Mouse (Mus musculus): Measurements from ENCODE around the gene Nxpe5. TPM values are rescaled to one million over a fixed set of nuclear protein-coding genes. Genes with fewer than 3 reads are reported as not detected.
A peak's percentile ranks its signal among the peaks of the same experiment; 100 is the strongest.

The Nxpe5 gene
- polyA plus RNA-seq, 1 experiment from 2014 or later, result not detected

DNA sequence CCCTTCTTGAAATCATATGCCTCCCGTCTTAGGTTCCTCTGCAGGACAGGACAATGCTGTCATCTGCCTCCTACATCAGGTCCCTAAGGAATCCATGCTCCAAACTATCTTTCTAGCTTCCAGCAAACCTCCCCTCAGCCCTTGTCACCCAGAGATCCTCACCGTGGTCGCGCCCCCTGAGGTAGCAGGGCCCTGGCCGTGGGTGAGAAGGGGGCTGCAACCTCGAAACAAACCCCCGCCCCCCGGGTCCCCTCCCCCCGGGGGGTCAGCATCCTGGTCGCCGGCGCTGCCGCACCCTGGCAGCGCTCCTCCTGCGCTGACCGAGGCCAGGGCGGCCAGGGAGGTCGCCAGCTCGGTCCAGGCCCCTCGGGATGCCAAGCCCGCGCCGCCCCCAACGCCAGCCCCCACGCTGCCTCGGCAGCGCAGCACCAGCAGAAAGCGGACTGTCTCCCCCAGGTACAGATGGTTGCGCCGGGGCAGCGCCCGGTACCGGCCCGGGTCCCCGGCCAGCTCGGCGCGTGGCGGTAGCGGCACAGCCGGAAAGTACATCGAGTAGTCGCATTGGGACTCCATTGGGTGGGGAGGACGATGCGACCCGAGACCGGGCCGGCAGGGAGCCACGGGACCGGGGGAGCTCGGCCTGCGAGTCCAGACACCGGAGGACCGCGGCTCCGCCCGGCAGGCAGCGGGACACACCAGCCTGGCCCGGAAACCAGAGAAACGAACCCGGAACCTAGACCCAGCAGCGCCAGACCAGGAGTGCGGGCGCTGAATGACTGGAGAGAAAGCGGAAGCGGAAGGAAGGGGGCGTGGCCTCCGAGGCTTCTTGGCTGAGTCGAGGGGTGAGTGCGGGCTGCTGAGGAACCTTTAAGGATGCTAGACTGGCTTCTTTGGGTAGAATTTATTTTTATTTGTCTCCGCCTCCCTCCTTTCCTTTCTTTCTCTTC is 37.8 kb downstream of the Nxpe5 start, which contains the start of gene BC037034:
Gene BC037034, minus strand, starts transcription at position 774 of the 947 bp plus-strand sequence.
- Histone ChIP-seq H3K36me3 (peaks cover 52% of the 10 kb centered on the region), H3K4me2 (peak within 1 kb of the TSS; percentile 92), H3K9me3 (no peaks in the 10 kb centered on the region), H3K4me1 (peaks cover 26% of the 10 kb centered on the region), H3K9ac (peak within 1 kb of the TSS; percentile 96), H3K4me3 (peak within 1 kb of the TSS; percentile 89), H3K27me3 (no peaks in the 10 kb centered on the region), H3K27ac (peak within 1 kb of the TSS; percentile 79)
- WGBS, result under 1% methylated on average over 64 of the region's 71 CpGs
- peak; percentile 81 for ATAC-seq (ENCODE audit: insufficient number of reproducible peaks, low FRiP score, low TSS enrichment, low read depth)

DNA sequence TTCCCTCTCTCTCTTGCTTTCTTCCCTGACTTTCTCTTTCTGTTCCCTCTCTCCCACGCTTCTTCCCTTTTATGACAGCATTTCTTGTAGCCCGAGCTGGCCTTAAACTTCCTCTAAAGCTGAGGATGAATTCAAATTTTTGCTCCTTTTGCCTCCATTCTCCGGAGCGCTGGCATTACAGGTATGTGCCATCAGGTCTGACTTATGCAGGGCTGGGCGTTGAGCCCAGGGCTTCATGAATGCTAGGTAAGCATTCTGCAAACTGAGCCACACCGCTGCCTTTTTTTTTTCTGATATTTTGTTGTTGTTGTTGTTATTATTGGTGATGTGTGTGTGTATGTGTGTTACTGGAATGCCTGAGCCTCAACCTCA is 38.5 kb downstream of the Nxpe5 start:
- peaks cover 26% of the 10 kb centered on the region for H3K4me1 ChIP-seq
- peak overlapping the region; percentile 92 for H3K4me2 ChIP-seq
- H3K9ac ChIP-seq, result peak overlapping the region; percentile 96
- 10% methylated on average over 6 of the region's 6 CpGs for WGBS
- H3K27ac ChIP-seq, result peak overlapping the region; percentile 79
- peaks cover 45% of the 10 kb centered on the region for H3K36me3 ChIP-seq
- no peaks in the 10 kb centered on the region for H3K27me3 ChIP-seq
- peak overlapping the region; percentile 89 for H3K4me3 ChIP-seq
- ATAC-seq (ENCODE audit: insufficient number of reproducible peaks, low FRiP score, low TSS enrichment, low read depth), result no peak
- no peaks in the 10 kb centered on the region for H3K9me3 ChIP-seq

DNA sequence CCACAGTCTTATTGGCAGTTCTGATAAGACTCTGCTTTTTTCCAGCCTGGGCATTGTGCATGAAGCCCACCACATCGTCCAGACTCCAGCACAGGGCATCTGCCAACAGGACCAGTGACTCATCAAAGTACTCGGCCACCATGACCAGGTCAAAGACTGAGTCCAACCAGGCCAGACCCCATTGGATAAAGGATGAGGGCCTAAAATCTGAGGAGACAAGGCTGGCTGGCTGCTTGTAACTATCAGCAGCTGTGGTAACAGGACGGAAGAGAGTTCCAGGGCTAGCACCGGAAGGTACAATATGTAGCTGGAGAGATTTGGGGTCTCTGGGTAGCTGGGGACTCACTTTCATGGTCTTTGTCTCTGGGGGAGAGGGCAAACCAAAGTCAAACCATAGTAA is 40.0 kb downstream of the Nxpe5 start:
- Histone ChIP-seq H3K9ac (no peak overlapping the region), H3K9me3 (no peaks in the 10 kb centered on the region), H3K27ac (no peak overlapping the region), H3K4me2 (no peak overlapping the region), H3K4me1 (peaks cover 21% of the 10 kb centered on the region), H3K4me3 (no peak overlapping the region), H3K27me3 (no peaks in the 10 kb centered on the region), H3K36me3 (peaks cover 30% of the 10 kb centered on the region)
- ATAC-seq (ENCODE audit: insufficient number of reproducible peaks, low FRiP score, low TSS enrichment, low read depth), result no peak
- WGBS, result 93% methylated on average over 4 of the region's 4 CpGs

DNA sequence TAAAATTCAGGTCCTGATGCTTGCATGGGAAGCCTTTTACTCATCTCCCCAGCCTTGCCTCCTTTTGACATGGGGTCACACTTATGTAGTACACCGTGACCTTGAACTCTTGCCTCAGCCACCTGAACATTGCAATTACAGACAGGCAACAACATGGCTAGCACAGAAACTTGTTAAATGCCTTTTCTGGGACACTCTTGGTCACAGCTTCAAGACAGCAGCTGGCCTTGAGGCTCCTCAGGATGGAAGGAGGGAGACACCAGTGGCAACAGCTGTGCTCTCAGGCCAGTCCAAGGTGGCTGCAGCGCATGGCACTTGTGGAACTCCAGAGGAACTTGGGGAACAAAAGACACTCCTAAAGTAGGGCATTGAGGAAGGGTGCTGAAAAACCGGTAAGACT is 41.4 kb downstream of the Nxpe5 start:
- Histone ChIP-seq H3K4me1 (peaks cover 25% of the 10 kb centered on the region), H3K27ac (no peak overlapping the region), H3K36me3 (peaks cover 17% of the 10 kb centered on the region), H3K9me3 (no peaks in the 10 kb centered on the region), H3K9ac (no peak overlapping the region), H3K4me3 (no peak overlapping the region), H3K27me3 (no peaks in the 10 kb centered on the region), H3K4me2 (no peak overlapping the region)
- 85% methylated on average over 3 of the region's 3 CpGs for WGBS
- no peak for ATAC-seq (ENCODE audit: insufficient number of reproducible peaks, low FRiP score, low TSS enrichment, low read depth)

DNA sequence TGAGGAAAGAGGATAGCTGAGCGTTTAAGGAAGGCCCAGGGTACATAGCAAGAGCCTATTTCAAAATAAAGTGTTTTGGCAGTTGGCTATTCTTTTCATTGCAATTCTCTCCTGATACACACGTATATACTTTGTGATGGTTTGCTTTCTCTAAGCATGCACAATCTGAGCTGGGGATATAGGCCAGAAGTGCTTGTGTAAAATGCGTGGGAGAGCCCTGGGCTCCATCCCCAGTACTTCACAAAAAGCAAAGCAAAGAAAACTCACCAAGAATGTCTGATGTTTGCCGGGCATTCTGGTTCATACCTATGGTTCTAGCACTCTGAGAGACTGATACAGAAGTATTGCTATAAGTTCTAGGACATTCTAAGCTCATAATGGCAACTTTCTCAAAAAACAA is 43.3 kb downstream of the Nxpe5 start:
- Histone ChIP-seq H3K4me1 (peaks cover 25% of the 10 kb centered on the region), H3K27me3 (no peaks in the 10 kb centered on the region), H3K4me3 (no peak overlapping the region), H3K27ac (no peak overlapping the region), H3K36me3 (peaks cover 13% of the 10 kb centered on the region), H3K9me3 (no peaks in the 10 kb centered on the region), H3K9ac (no peak overlapping the region), H3K4me2 (no peak overlapping the region)
- WGBS, result 69% methylated on average over 4 of the region's 4 CpGs
- no peak for ATAC-seq (ENCODE audit: insufficient number of reproducible peaks, low FRiP score, low TSS enrichment, low read depth)

DNA sequence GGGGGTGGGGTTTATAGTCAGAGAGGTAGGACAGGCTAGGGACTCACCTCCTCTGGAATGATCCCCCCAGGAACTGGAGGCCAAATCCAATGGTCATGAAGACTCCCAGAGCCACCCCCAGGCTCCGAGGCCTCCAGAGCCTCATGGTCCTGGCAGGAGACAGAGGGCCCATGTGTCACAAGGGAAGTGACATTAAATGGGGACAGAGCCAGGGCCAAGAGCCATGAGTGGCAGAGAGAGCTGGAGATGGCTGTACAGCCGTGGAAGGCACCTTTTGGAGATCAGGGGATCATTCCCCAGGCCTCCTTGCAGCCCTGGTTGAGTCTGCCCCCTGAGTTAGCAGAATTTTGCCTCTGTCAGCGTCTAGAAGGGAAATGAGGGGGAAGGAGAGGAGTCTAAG is 45.5 kb downstream of the Nxpe5 start:
- H3K27ac ChIP-seq, result no peak overlapping the region
- H3K9me3 ChIP-seq, result no peaks in the 10 kb centered on the region
- peaks cover 32% of the 10 kb centered on the region for H3K4me1 ChIP-seq
- ATAC-seq (ENCODE audit: insufficient number of reproducible peaks, low FRiP score, low TSS enrichment, low read depth), result no peak
- H3K4me2 ChIP-seq, result no peak overlapping the region
- no peak overlapping the region for H3K9ac ChIP-seq
- no peaks in the 10 kb centered on the region for H3K27me3 ChIP-seq
- H3K36me3 ChIP-seq, result peaks cover 10% of the 10 kb centered on the region; the same call in 1 of the 2 replicates
- no peak overlapping the region for H3K4me3 ChIP-seq
- WGBS, result 51% methylated on average over 3 of the region's 3 CpGs

DNA sequence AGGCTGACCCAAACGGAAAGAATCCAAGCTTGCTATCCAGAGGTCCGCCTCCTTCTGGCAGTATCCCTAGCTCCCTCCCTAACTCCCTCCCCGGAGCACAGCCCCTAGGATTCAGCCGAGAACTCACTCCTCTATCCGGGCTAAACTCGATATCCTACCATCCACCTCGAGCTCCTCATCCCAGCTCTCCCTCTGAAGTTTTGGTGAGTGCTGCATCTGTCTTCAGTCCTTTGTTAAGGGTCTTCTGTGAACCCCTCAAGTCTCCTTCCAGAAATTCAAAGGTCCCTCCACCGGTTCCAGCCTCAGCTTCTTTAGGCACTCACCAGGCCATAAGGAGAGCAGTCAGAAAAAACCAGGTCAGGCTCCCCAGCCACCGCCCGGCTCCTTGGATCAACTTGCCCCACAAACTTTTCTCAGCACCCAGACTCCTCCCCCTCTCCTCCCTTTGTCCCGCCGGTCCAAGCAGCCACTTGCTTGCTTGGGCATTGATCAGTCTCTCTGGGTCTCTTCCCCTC is 46.8 kb downstream of the Nxpe5 start, which contains the start of gene Gal3st4:
Gene Gal3st4, minus strand, starts transcription at position 432 of the 515 bp plus-strand sequence.
- peak within 1 kb of the TSS; percentile 42 for H3K4me2 ChIP-seq
- ATAC-seq (ENCODE audit: insufficient number of reproducible peaks, low FRiP score, low TSS enrichment, low read depth), result no peak; the same call in 1 of the 2 replicates
- 2% methylated on average over 12 of the region's 12 CpGs for WGBS
- H3K4me1 ChIP-seq, result peaks cover 38% of the 10 kb centered on the region
- no peaks in the 10 kb centered on the region for H3K27me3 ChIP-seq
- peak within 1 kb of the TSS; percentile 80 for H3K27ac ChIP-seq
- peaks cover 12% of the 10 kb centered on the region; the same call in 1 of the 2 replicates for H3K36me3 ChIP-seq
- no peaks in the 10 kb centered on the region for H3K9me3 ChIP-seq
- 0 out of 2 replicates have a peak within 1 kb of the TSS, but pooled peaks have one; percentile 7 for H3K9ac ChIP-seq
- peak within 1 kb of the TSS; percentile 27 for H3K4me3 ChIP-seq

DNA sequence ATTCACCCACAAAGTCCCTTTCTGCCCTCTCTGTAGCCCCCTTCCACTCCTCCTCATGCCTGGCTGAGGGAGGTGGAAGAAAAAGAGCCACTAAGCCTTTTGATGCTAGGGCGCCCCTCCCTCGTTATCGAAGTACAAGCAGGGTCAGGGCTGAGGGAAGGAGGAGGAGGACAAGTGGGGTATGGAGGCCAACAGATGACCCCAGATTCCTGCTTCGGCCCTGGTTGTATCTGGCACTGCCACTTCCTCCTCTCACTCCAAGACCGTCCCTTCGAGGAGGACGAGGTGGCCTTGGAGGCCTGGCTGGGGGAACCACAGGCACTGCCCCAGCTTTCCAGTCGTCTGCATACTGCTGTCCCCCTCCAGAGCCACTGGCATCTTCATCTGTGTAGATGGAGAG is 48.5 kb downstream of the Nxpe5 start:
- Histone ChIP-seq H3K9ac (no peak overlapping the region), H3K9me3 (no peaks in the 10 kb centered on the region), H3K4me2 (no peak overlapping the region), H3K36me3 (peaks cover 18% of the 10 kb centered on the region; the same call in 1 of the 2 replicates), H3K27ac (no peak overlapping the region), H3K4me1 (peaks cover 52% of the 10 kb centered on the region), H3K4me3 (no peak overlapping the region), H3K27me3 (no peaks in the 10 kb centered on the region)
- WGBS, result 80% methylated on average over 8 of the region's 8 CpGs
- ATAC-seq (ENCODE audit: insufficient number of reproducible peaks, low FRiP score, low TSS enrichment, low read depth), result no peak

DNA sequence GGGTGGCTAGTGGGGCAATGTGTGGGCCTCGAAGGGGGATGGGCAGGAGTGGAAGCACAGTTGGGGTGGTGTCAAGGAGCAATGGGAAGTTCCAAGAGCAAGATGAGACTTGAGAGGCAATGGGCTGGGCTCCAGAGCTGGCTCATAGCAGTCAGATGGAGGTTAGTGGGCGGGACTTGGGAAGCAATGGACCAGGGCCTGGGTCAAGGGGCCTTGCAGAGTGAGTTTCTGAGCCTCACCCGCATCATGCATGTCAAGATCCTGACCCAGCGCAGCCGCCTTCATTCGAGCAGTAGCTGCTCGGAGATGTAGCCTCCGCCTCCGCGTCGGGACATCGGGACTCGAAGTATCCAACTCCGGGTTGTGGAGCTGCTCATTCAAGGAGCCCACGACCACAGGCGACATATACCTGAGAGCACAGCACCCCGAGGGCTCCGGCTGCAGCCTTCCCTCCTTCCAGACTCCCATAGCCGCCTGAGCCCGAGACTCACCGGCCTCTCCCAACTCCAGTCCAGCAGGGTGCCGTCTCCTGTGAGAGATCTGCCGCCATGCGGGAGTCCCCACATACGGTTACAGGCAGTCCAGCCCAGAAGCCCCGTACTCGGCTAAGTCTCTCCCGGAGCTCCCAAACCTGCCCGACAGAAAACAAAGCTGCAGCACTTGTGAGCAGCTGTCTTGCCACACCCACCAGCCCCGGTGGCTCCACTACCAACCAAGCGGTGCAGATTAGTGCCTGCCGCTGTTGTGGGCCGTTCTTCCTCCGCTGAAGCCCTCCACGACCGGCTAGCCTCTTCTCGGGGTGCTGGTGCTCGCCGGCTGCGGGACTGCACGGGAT is 49.7 kb downstream of the Nxpe5 start:
- no peaks in the 10 kb centered on the region for H3K27me3 ChIP-seq
- H3K4me3 ChIP-seq, result peak overlapping the region; percentile 14
- ATAC-seq (ENCODE audit: insufficient number of reproducible peaks, low FRiP score, low TSS enrichment, low read depth), result no peak
- WGBS, result 34% methylated on average over 41 of the region's 41 CpGs
- H3K9me3 ChIP-seq, result no peaks in the 10 kb centered on the region
- H3K4me2 ChIP-seq, result peak overlapping the region; percentile 33
- H3K9ac ChIP-seq, result no peak overlapping the region
- peaks cover 58% of the 10 kb centered on the region for H3K4me1 ChIP-seq
- H3K27ac ChIP-seq, result no peak overlapping the region
- H3K36me3 ChIP-seq, result peaks cover 18% of the 10 kb centered on the region; the same call in 1 of the 2 replicates

DNA sequence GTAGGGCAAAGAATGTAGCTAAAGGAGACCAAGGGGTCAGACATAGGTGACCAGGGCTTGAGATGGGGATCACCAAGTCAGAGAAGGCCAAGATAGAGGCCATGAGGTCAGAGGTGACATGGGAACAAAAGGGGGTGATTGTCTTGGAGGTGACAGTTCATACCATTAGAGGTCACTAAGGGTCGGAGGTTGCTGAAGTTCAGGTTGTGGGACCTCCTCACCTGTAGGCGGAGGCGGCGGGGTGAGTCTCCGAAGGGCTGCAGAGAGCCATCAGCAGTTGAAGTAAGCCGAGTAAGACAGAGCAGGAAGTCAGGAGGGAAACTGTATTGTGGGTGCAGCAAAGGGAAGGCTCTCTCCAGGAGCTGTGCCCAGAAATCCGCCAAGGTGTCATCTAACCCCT is 52.3 kb downstream of the Nxpe5 start:
- H3K4me3 ChIP-seq, result no peak overlapping the region
- 0 out of 2 replicates have a peak overlapping the region, but pooled peaks have one; percentile 82 for H3K4me2 ChIP-seq
- H3K27ac ChIP-seq, result no peak overlapping the region
- no peak overlapping the region for H3K9ac ChIP-seq
- no peaks in the 10 kb centered on the region for H3K27me3 ChIP-seq
- 85% methylated on average over 7 of the region's 7 CpGs for WGBS
- H3K9me3 ChIP-seq, result no peaks in the 10 kb centered on the region
- no peak for ATAC-seq (ENCODE audit: insufficient number of reproducible peaks, low FRiP score, low TSS enrichment, low read depth)
- peaks cover 18% of the 10 kb centered on the region; the same call in 1 of the 2 replicates for H3K36me3 ChIP-seq
- H3K4me1 ChIP-seq, result peaks cover 43% of the 10 kb centered on the region

DNA sequence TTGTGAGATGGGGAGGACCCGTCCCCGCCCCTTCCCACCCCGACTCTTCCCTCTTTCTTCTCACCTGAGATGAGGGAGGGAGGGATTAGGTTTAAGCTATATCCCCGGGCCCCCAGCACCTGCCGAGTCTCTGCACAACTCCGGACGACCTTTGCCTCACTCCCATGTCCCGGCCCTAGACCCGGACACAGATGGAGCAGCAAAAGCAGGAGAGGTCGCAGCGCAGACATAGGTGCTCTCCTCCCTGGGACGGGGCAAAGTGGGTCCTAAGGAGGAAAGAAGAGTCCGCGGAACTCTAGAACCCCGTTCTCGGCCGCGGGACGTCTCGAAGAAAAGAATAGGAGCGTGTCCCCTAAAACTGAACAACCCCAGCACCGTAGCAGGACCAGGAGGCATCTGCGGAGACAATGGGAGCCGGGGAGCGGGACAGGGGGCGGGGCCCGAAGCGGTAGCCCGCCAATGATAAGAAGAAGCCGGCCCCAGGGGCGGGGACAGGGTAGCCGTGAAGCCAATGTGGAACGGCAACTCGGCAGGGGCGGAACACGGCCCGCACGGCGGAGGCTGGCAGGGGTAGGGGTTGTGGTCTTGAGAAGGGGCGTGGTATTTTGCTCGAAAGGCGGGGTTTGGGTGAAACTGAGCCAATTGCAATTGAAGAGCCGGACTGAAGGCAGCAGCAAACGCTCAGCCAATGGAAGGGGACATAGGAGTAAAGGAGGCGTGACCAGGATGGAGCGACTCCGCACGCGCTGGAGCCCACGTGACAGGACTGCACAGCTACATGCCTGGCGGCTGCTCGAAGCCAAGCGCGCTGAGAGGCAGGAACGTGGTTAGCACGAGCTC is 54.1 kb downstream of the Nxpe5 start, which contains the start of the genes Gm43720, Gpc2 and Stag3:
Gene Gm43720, minus strand, starts transcription at position 374 of the 840 bp plus-strand sequence.
Gene Gpc2, minus strand, starts transcription at position 421 of the 840 bp plus-strand sequence.
Gene Stag3, plus strand, starts transcription at position 656 of the 840 bp plus-strand sequence.
- Histone ChIP-seq H3K4me2 (peak within 1 kb of the TSS; percentile 82), H3K27ac (peak within 1 kb of the TSS; percentile 68), H3K27me3 (no peaks in the 10 kb centered on the region), H3K9ac (peak within 1 kb of the TSS; percentile 63), H3K4me3 (peak within 1 kb of the TSS; percentile 61), H3K9me3 (no peaks in the 10 kb centered on the region), H3K4me1 (peaks cover 39% of the 10 kb centered on the region), H3K36me3 (peaks cover 14% of the 10 kb centered on the region; the same call in 1 of the 2 replicates)
- peak; percentile 99 for ATAC-seq (ENCODE audit: insufficient number of reproducible peaks, low FRiP score, low TSS enrichment, low read depth)
- under 1% methylated on average over 56 of the region's 56 CpGs for WGBS
